In genomic region chr9:115284385-115284784, GRCm38 (mm10) we compare ENCODE assay signal across 31 mouse cellular contexts.
"Had no signal": no experiment of that assay in that cellular context is flagged by ENCODE, and none has a peak within 500 bp of the region (broad histone marks: within the 10 kb centered on the region; RNA-seq: fewer than 3 reads in every experiment).

No protein-coding gene starts in this region.

- H3K4me2 ChIP-seq: limb, embryonic 12.5 days; limb, embryonic 13.5 days; limb, embryonic 15.5 days; liver, embryonic 11.5 days; liver, embryonic 12.5 days; liver, embryonic 13.5 days; liver, embryonic 15.5 days; lung, embryonic 14.5 days; lung, embryonic 15.5 days; midbrain, embryonic 11.5 days; midbrain, embryonic 12.5 days; midbrain, embryonic 13.5 days; midbrain, embryonic 15.5 days; neural tube, embryonic 12.5 days; neural tube, embryonic 13.5 days had no signal

- H3K27me3 ChIP-seq: limb, embryonic 12.5 days; limb, embryonic 13.5 days; limb, embryonic 15.5 days; liver, embryonic 12.5 days; liver, embryonic 13.5 days; liver, embryonic 15.5 days; lung, embryonic 15.5 days; megakaryocyte, embryonic 14.5 days; midbrain, embryonic 12.5 days; midbrain, embryonic 13.5 days; midbrain, embryonic 15.5 days; neural tube, embryonic 12.5 days; neural tube, embryonic 13.5 days had no signal

- ATAC-seq: liver, embryonic 12.5 days; liver, postnatal 0 days; midbrain, embryonic 13.5 days; midbrain, embryonic 15.5 days; midbrain, embryonic 16.5 days had no signal

- H3K27ac ChIP-seq: limb, embryonic 10.5 days; limb, embryonic 12.5 days; limb, embryonic 13.5 days; limb, embryonic 15.5 days; liver, embryonic 12.5 days; liver, embryonic 13.5 days; liver, embryonic 14.5 days; liver, embryonic 15.5 days; lung, embryonic 15.5 days; macrophage; midbrain, embryonic 10.5 days; midbrain, embryonic 12.5 days; midbrain, embryonic 13.5 days; midbrain, embryonic 15.5 days; neural tube, embryonic 12.5 days; neural tube, embryonic 13.5 days had no signal

- H3K9ac ChIP-seq: limb, embryonic 12.5 days; limb, embryonic 13.5 days; limb, embryonic 15.5 days; liver, embryonic 12.5 days; liver, embryonic 13.5 days; liver, embryonic 14.5 days; liver, embryonic 15.5 days; liver, postnatal 0 days; lung, embryonic 14.5 days; lung, embryonic 15.5 days; midbrain, embryonic 12.5 days; midbrain, embryonic 13.5 days; midbrain, embryonic 15.5 days; neural tube, embryonic 12.5 days; neural tube, embryonic 13.5 days had no signal

- H3K4me3 ChIP-seq: limb, embryonic 10.5 days; limb, embryonic 12.5 days; limb, embryonic 13.5 days; limb, embryonic 15.5 days; liver, embryonic 12.5 days; liver, embryonic 13.5 days; liver, embryonic 15.5 days; lung, embryonic 15.5 days; midbrain, embryonic 10.5 days; midbrain, embryonic 12.5 days; midbrain, embryonic 13.5 days; midbrain, embryonic 15.5 days; myocyte; neural tube, embryonic 12.5 days; neural tube, embryonic 13.5 days had no signal

- DNase-seq: left cerebral cortex, postnatal 4 days; liver; liver, embryonic 13.5 days; liver, postnatal 0 days; lung, adult 18-20 months; lung, adult 2 months; lung, embryonic 14.5 days; lung, postnatal 10 days; lung, postnatal 36 days; lung, postnatal 4 days; midbrain, embryonic 14.5 days had no signal

- H3K36me3 ChIP-seq: midbrain, embryonic 15.5 days had no signal

- H3K9me3 ChIP-seq: limb, embryonic 10.5 days; limb, embryonic 12.5 days; limb, embryonic 13.5 days; limb, embryonic 15.5 days; liver, embryonic 12.5 days; liver, embryonic 13.5 days; liver, embryonic 15.5 days; lung, embryonic 15.5 days; megakaryocyte, embryonic 14.5 days; midbrain, embryonic 10.5 days; midbrain, embryonic 12.5 days; midbrain, embryonic 13.5 days; midbrain, embryonic 15.5 days; neural tube, embryonic 12.5 days; neural tube, embryonic 13.5 days had no signal
